Mouse (Mus musculus): ENCODE results near the gene Tcte1.

The Tcte1 gene

GRCm38 (mm10) chr17:45564531-45565084, 41.4 kb downstream of the Tcte1 start:
- no peak for DNase-seq (ENCODE audit: low read depth, low spot score)

- DNase-seq (ENCODE audit: low read depth, low spot score): no peak
Measured at GRCm38 (mm10) chr17:45565103-45565502, 41.9 kb downstream of the Tcte1 start.

GRCm38 (mm10) chr17:45566031-45566359, 42.8 kb downstream of the Tcte1 start:
- DNase-seq (ENCODE audit: low read depth, low spot score): no peak

GRCm38 (mm10) chr17:45566360-45567161, 43.3 kb downstream of the Tcte1 start:
- DNase-seq (ENCODE audit: low read depth, low spot score): no peak

GRCm38 (mm10) chr17:45567162-45567601, 43.9 kb downstream of the Tcte1 start:
- no peak for DNase-seq (ENCODE audit: low read depth, low spot score)

- no peak for DNase-seq (ENCODE audit: low read depth, low spot score)
Measured at GRCm38 (mm10) chr17:45568990-45569389, 45.8 kb downstream of the Tcte1 start.

- no peak for DNase-seq (ENCODE audit: low read depth, low spot score)
Measured at GRCm38 (mm10) chr17:45569999-45570398, 46.8 kb downstream of the Tcte1 start.

GRCm38 (mm10) chr17:45572103-45573086, 49.2 kb downstream of the Tcte1 start:
- DNase-seq (ENCODE audit: low read depth, low spot score): peak; percentile 83

- peak; percentile 96 for DNase-seq (ENCODE audit: low read depth, low spot score)
Measured at GRCm38 (mm10) chr17:45573087-45573779, 50.0 kb downstream of the Tcte1 start, which contains the start of gene Hsp90ab1. TSS of gene Hsp90ab1 (minus strand) at chr17:45573271.

GRCm38 (mm10) chr17:45573780-45574123, 50.5 kb downstream of the Tcte1 start:
- peak; percentile 95 for DNase-seq (ENCODE audit: low read depth, low spot score)

GRCm38 (mm10) chr17:45574129-45574761, 51.0 kb downstream of the Tcte1 start:
- no peak for DNase-seq (ENCODE audit: low read depth, low spot score)

GRCm38 (mm10) chr17:45575123-45575897, 52.1 kb downstream of the Tcte1 start:
- no peak for DNase-seq (ENCODE audit: low read depth, low spot score)

- DNase-seq (ENCODE audit: low read depth, low spot score): no peak
Measured at GRCm38 (mm10) chr17:45578242-45578641, 55.0 kb downstream of the Tcte1 start.

- no peak for DNase-seq (ENCODE audit: low read depth, low spot score)
Measured at GRCm38 (mm10) chr17:45578843-45579242, 55.6 kb downstream of the Tcte1 start.

GRCm38 (mm10) chr17:45579554-45579953, 56.3 kb downstream of the Tcte1 start:
- no peak for DNase-seq (ENCODE audit: low read depth, low spot score)

- DNase-seq (ENCODE audit: low read depth, low spot score): no peak
Measured at GRCm38 (mm10) chr17:45580958-45581477, 57.8 kb downstream of the Tcte1 start.

- DNase-seq (ENCODE audit: low read depth, low spot score): peak; percentile 76
Measured at GRCm38 (mm10) chr17:45581567-45581983, 58.3 kb downstream of the Tcte1 start.

GRCm38 (mm10) chr17:45582188-45582587, 59.0 kb downstream of the Tcte1 start:
- DNase-seq (ENCODE audit: low read depth, low spot score): no peak

- DNase-seq (ENCODE audit: low read depth, low spot score): no peak
Measured at GRCm38 (mm10) chr17:45582715-45583355, 59.6 kb downstream of the Tcte1 start.

All from forelimb bud, embryonic 11.5 days (tissue).